Mouse (Mus musculus): ENCODE data around the gene Macf1.

DNA sequence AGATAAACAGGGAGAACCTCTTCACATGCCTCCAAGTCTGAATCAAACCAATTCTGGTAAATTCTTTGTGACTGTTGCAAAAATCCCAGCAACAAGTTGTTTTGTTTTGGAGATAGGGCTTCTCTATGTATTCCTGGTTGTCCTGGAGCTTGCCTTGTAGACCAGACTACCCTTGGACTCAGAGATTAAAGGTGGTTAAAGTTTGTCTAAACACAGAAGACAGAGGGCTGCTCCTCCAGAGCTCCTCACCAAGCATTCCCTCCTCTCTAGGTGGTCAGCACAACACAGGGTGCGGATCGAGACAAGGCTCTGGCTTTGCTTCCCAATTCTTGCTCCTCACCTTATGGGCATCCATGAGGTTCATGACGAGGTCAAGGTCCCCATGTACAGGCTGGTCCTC is 308.1 kb downstream of the Macf1 start:
- no peak for TF ChIP-seq CTCF (IDR thresholded peaks at IDR 0.05; ENCODE audit: extremely low read depth, insufficient read depth, low read length)
- no peak for TF ChIP-seq POLR2A (IDR thresholded peaks at IDR 0.05; ENCODE audit: extremely low read depth, insufficient read depth, low read length)
